Mouse (Mus musculus) liver, embryonic 14.5 days (tissue): Measurements from ENCODE around the gene Pigf.

Experiments
- CTCF ChIP-seq: IDR thresholded peaks from 2 replicates; pipeline ENCODE4 v1.5.1; 2016; ENCODE audit warnings: antibody characterized with exemption, low read depth, control low read depth
- EP300 ChIP-seq: IDR thresholded peaks from 2 replicates; pipeline ENCODE4 v1.6.1; 2016; ENCODE audit warnings: antibody characterized with exemption, low read depth

- TF ChIP-seq EP300 (no peak), CTCF (no peak)
Measured at GRCm38 (mm10) chr17:86976387-86976786, 48.8 kb downstream of the Pigf start.
